Mouse (Mus musculus) neural tube, embryonic 15.5 days (tissue): Measurements from ENCODE around the gene Fhl2. TPM values are rescaled to one million over a fixed set of nuclear protein-coding genes. Genes with fewer than 3 reads are reported as not detected.

Experiments used
- ATAC-seq: fragments of 200-750 bp; cut with Nextera tagmentation; 2 replicates; pipeline ENCODE4 v1.8.0; 2017; ENCODE audit warnings: mild to moderate bottlenecking, moderate TSS enrichment, moderate library complexity; ENCODE audit not compliant: low FRiP score
- H3K27ac ChIP-seq: fragments of 300-500 bp; sonication (generic); replicated peaks from 2 replicates; pipeline ENCODE4 v1.5.1; 2015; ENCODE audit warnings: mild to moderate bottlenecking, inconsistent platforms
- H3K27me3 ChIP-seq: fragments of 300-500 bp; sonication (generic); replicated peaks from 2 replicates; pipeline ENCODE4 v1.6.1; 2015; ENCODE audit warnings: inconsistent platforms
- H3K36me3 ChIP-seq: fragments of 300-500 bp; sonication (generic); 2 replicates; pipeline ENCODE4 v1.6.1; 2015; ENCODE audit warnings: inconsistent platforms
- H3K4me1 ChIP-seq: fragments of 300-500 bp; sonication (generic); 2 replicates; pipeline ENCODE4 v1.6.1; 2015; ENCODE audit warnings: inconsistent platforms
- H3K4me2 ChIP-seq: fragments of 300-500 bp; sonication (generic); 2 replicates; pipeline ENCODE4 v1.6.1; 2015; ENCODE audit warnings: inconsistent platforms, mild to moderate bottlenecking, moderate library complexity
- H3K4me3 ChIP-seq: fragments of 300-500 bp; sonication (generic); replicated peaks from 2 replicates; pipeline ENCODE4 v1.5.1; 2015; ENCODE audit warnings: mild to moderate bottlenecking, inconsistent platforms
- H3K9ac ChIP-seq: fragments of 300-500 bp; sonication (generic); replicated peaks from 2 replicates; pipeline ENCODE4 v1.6.1; 2015; ENCODE audit warnings: mild to moderate bottlenecking, inconsistent platforms
- H3K9me3 ChIP-seq: fragments of 300-500 bp; sonication (generic); replicated peaks from 2 replicates; pipeline ENCODE4 v1.6.1; 2016; ENCODE audit warnings: inconsistent platforms
- WGBS: fragments of 180-500 bp; shearing (Covaris S2); methylation state at CpG from one replicate; pipeline ENCODE4 v1.1.7; 2015; ENCODE audit warnings: mixed read lengths; 5-methylcytosine and 5-hydroxymethylcytosine counted together
- polyA plus RNA-seq: library from polyadenylated mRNA; unstranded; fragments of >200 nt; fragmentation: Nextera tagmentation; extraction: Ambion mirVana; gene quantifications from 2 replicates; pipeline ENCODE4 v1.2.1, GENCODE M21; 2015

Gene Fhl2
- polyA plus RNA-seq, 1 experiment from 2014 or later = 31.4 TPM

GRCm38 (mm10) chr1:43164582-43164981, 32.2 kb downstream of the Fhl2 start:
- no peak overlapping the region for H3K27ac ChIP-seq
- 95% methylated on average over 5 of the region's 5 CpGs for WGBS
- H3K4me2 ChIP-seq = no peak overlapping the region
- H3K36me3 ChIP-seq = no peaks in the 10 kb centered on the region
- H3K4me1 ChIP-seq = peaks cover 13% of the 10 kb centered on the region
- no peak overlapping the region for H3K9ac ChIP-seq
- H3K4me3 ChIP-seq = no peak overlapping the region
- H3K27me3 ChIP-seq = no peaks in the 10 kb centered on the region
- H3K9me3 ChIP-seq = no peaks in the 10 kb centered on the region
- no peak for ATAC-seq

GRCm38 (mm10) chr1:43163467-43164418, 33.0 kb downstream of the Fhl2 start:
- 5% methylated on average over 60 of the region's 61 CpGs for WGBS
- Histone ChIP-seq H3K4me1 (peaks cover 13% of the 10 kb centered on the region), H3K27ac (peak overlapping the region; percentile 75), H3K36me3 (no peaks in the 10 kb centered on the region), H3K4me2 (peak overlapping the region; percentile 74), H3K9me3 (no peaks in the 10 kb centered on the region), H3K27me3 (no peaks in the 10 kb centered on the region), H3K9ac (peak overlapping the region; percentile 69), H3K4me3 (peak overlapping the region; percentile 57)
- ATAC-seq = peak; percentile 93

GRCm38 (mm10) chr1:43163084-43163466, 33.7 kb downstream of the Fhl2 start:
- Histone ChIP-seq H3K4me2 (peak overlapping the region; percentile 74), H3K9ac (peak overlapping the region; percentile 69), H3K27ac (peak overlapping the region; percentile 75; the same call in 1 of the 2 replicates), H3K9me3 (no peaks in the 10 kb centered on the region), H3K27me3 (no peaks in the 10 kb centered on the region), H3K4me1 (peaks cover 13% of the 10 kb centered on the region), H3K4me3 (peak overlapping the region; percentile 57), H3K36me3 (no peaks in the 10 kb centered on the region)
- 3% methylated on average over 5 of the region's 6 CpGs for WGBS
- peak; percentile 48 for ATAC-seq

DNA sequence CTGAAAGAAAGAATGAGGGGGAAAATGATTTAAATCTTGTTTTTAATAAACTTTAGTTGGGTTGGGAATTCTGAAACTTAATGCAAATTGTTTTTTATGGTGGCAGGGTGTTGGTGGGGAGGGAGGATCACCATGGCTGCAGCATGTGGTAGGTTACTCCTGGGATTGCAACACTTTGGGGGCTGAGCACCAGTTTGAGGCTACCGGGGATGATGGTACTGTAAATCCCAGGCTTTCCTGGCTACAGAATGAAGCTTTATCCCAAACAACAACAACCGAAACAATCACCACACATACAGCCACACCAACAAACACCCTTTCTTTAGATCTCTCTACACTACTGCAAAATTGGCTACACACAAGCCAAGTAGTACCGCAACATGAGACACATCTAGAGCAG, 34.4 kb downstream of the Fhl2 start:
- H3K4me2 ChIP-seq = peak overlapping the region; percentile 74
- no peaks in the 10 kb centered on the region for H3K36me3 ChIP-seq
- H3K27ac ChIP-seq = no peak overlapping the region
- H3K4me3 ChIP-seq = no peak overlapping the region
- ATAC-seq = no peak
- no peaks in the 10 kb centered on the region for H3K9me3 ChIP-seq
- H3K9ac ChIP-seq = no peak overlapping the region
- WGBS = 90% methylated on average over 3 of the region's 3 CpGs
- peaks cover 13% of the 10 kb centered on the region for H3K4me1 ChIP-seq
- H3K27me3 ChIP-seq = no peaks in the 10 kb centered on the region

DNA sequence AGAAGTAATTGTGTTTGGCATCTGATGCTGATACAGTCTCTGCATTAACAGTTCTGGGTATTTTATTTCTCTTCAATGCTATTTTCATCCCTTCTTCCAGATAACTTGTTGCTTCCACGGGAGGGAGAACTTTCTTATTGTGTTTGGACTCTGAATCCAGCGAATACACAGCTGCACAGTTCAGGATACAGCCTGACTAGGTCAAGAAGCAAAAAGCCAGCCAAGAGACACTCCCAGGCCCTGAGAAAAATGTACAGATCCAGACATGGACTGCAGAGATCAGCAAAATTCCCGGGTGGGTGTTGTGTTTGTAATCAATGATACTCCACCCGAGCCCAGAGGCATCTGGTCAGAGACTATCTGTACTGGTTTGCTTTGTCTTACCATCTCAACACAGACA, 37.4 kb downstream of the Fhl2 start:
- Histone ChIP-seq H3K4me2 (no peak overlapping the region), H3K27me3 (no peaks in the 10 kb centered on the region), H3K9me3 (no peaks in the 10 kb centered on the region), H3K4me1 (peaks cover 13% of the 10 kb centered on the region), H3K36me3 (no peaks in the 10 kb centered on the region), H3K27ac (no peak overlapping the region), H3K9ac (no peak overlapping the region), H3K4me3 (no peak overlapping the region)
- whole genome bisulfite sequencing = 73% methylated on average over 4 of the region's 4 CpGs
- no peak for ATAC-seq

- Histone ChIP-seq H3K27ac (no peak overlapping the region), H3K9ac (no peak overlapping the region), H3K9me3 (no peaks in the 10 kb centered on the region), H3K27me3 (no peaks in the 10 kb centered on the region), H3K4me3 (no peak overlapping the region), H3K4me2 (no peak overlapping the region), H3K4me1 (peaks cover 4% of the 10 kb centered on the region), H3K36me3 (no peaks in the 10 kb centered on the region)
- WGBS = 90% methylated on average over 2 of the region's 2 CpGs
- ATAC-seq = no peak
Measured at GRCm38 (mm10) chr1:43157907-43158306, 38.9 kb downstream of the Fhl2 start.

- H3K4me3 ChIP-seq = no peak overlapping the region
- no peak overlapping the region for H3K9ac ChIP-seq
- 68% methylated on average over 2 of the region's 2 CpGs for WGBS
- no peak overlapping the region for H3K4me2 ChIP-seq
- H3K27me3 ChIP-seq = no peaks in the 10 kb centered on the region
- peaks cover 3% of the 10 kb centered on the region; the same call in 1 of the 2 replicates for H3K36me3 ChIP-seq
- H3K9me3 ChIP-seq = no peaks in the 10 kb centered on the region
- no peak for ATAC-seq
- no peak overlapping the region for H3K27ac ChIP-seq
- H3K4me1 ChIP-seq = no peaks in the 10 kb centered on the region
Measured at GRCm38 (mm10) chr1:43154491-43154890, 42.3 kb downstream of the Fhl2 start.

- WGBS = 82% methylated on average over 5 of the region's 5 CpGs
- Histone ChIP-seq H3K4me2 (no peak overlapping the region), H3K27ac (no peak overlapping the region), H3K9ac (no peak overlapping the region), H3K4me1 (no peaks in the 10 kb centered on the region), H3K4me3 (no peak overlapping the region), H3K36me3 (peaks cover 3% of the 10 kb centered on the region; the same call in 1 of the 2 replicates), H3K27me3 (no peaks in the 10 kb centered on the region), H3K9me3 (no peaks in the 10 kb centered on the region)
- no peak for ATAC-seq
Measured at GRCm38 (mm10) chr1:43153538-43153937, 43.2 kb downstream of the Fhl2 start.

- Histone ChIP-seq H3K9me3 (no peaks in the 10 kb centered on the region), H3K27me3 (no peaks in the 10 kb centered on the region), H3K4me1 (no peaks in the 10 kb centered on the region), H3K27ac (no peak overlapping the region), H3K36me3 (peaks cover 3% of the 10 kb centered on the region; the same call in 1 of the 2 replicates), H3K9ac (no peak overlapping the region), H3K4me3 (no peak overlapping the region), H3K4me2 (no peak overlapping the region)
- no peak for ATAC-seq
- WGBS = 93% methylated on average over 4 of the region's 4 CpGs
Measured at GRCm38 (mm10) chr1:43152626-43153025, 44.2 kb downstream of the Fhl2 start.

DNA sequence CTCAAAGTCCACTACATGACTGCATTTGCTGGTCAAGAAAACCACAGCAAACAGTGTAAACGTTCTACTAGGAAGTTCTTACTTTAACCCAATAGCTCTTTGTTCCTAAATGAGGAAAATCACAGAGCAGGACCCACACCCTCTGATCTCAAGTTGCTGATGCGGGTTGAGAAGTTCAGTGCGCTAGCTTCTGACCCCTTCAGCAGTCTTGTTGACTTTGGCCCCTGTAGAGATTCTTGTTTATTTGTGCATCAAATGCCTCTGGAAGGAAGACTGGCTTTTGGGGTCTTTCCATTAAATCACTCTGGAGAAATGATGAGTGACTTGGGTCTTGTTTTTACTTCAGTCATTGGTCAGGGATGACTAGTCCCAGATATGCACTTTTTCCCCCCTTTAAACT, 46.6 kb downstream of the Fhl2 start:
- no peak overlapping the region for H3K27ac ChIP-seq
- WGBS = 82% methylated on average over 3 of the region's 3 CpGs

DNA sequence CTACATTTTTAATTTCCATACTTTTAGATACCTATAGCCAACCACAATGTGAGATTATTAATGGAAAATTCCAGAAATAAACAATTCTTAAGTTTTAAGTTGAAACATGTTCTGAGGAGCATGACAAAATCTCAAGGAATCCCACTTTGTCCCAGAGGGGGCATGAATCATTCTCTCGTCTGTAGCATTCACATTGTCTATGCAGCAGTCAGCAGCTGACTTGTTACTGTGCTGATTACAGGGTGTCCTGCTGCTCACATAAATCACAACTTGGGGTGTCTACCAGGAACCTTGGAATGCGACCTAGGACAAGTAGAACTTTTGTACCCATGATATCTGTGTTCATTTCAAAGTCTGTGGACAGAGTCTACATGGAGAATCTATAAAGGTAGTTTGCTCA, 49.3 kb downstream of the Fhl2 start:
- 46% methylated on average over 2 of the region's 2 CpGs for WGBS
- Histone ChIP-seq H3K9ac (no peak overlapping the region), H3K36me3 (peaks cover 3% of the 10 kb centered on the region; the same call in 1 of the 2 replicates), H3K9me3 (no peaks in the 10 kb centered on the region), H3K27ac (no peak overlapping the region), H3K4me2 (no peak overlapping the region), H3K4me3 (no peak overlapping the region), H3K27me3 (no peaks in the 10 kb centered on the region), H3K4me1 (no peaks in the 10 kb centered on the region)
- no peak for ATAC-seq

More for the DNA sequence above, 46.6 kb downstream of the Fhl2 start:
- Histone ChIP-seq H3K4me2 (no peak overlapping the region), H3K9ac (no peak overlapping the region), H3K4me1 (no peaks in the 10 kb centered on the region), H3K4me3 (no peak overlapping the region), H3K9me3 (no peaks in the 10 kb centered on the region), H3K36me3 (peaks cover 3% of the 10 kb centered on the region; the same call in 1 of the 2 replicates), H3K27me3 (no peaks in the 10 kb centered on the region)
- ATAC-seq = no peak

DNA sequence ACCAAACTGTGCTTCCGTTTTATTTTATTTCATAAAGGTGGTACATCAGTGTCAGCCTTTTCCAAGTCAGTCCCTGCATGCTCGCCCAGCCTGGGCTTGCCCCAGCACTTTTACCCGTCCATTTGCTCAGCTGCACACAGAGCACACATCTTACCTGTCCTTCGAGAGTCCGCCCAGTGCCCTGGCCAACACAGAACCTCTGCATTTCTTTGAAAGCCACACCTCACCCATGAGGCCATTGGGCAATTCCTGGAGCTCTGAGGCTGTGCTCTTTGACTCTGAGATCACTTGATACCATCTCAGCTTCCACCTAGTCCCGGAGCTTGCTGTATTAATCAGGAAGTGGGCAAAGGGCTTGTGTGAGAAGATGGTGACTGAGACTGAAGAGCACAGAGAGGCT, 51.4 kb downstream of the Fhl2 start:
- no peak overlapping the region for H3K9ac ChIP-seq
- H3K36me3 ChIP-seq = peaks cover 3% of the 10 kb centered on the region; the same call in 1 of the 2 replicates
- 91% methylated on average over 6 of the region's 6 CpGs for WGBS
- H3K4me1 ChIP-seq = no peaks in the 10 kb centered on the region
- no peak overlapping the region for H3K4me2 ChIP-seq
- no peak overlapping the region for H3K4me3 ChIP-seq
- ATAC-seq = no peak
- no peak overlapping the region for H3K27ac ChIP-seq
- H3K9me3 ChIP-seq = no peaks in the 10 kb centered on the region
- no peaks in the 10 kb centered on the region for H3K27me3 ChIP-seq
